Mouse (Mus musculus) heart, postnatal 25 days (tissue): ENCODE results near the gene Gm4450. TPM values are rescaled to one million over a fixed set of nuclear protein-coding genes. Genes with fewer than 3 reads are reported as not detected.
"Not testable (repeated sequence)": the region's sequence is repeated elsewhere in the genome, so short reads cannot be mapped to it uniquely, and the experiment has no call there.

Experiments used
- DNase-seq: peaks from one replicate; pipeline ENCODE4 v3.0.0; 2022; ENCODE audit warnings: low spot score
- intact Hi-C: fragments of 180-260 bp; cut with DNase I; formaldehyde crosslinking; loops from one replicate; pipeline ENCODE4 v1.15.1; 2025
- total RNA-seq, 2 experiments: library from RNA; stranded (reverse); gene quantifications; 2 replicates each; pipeline ENCODE4 v1.2.3; 2021

The Gm4450 gene
- not detected for total RNA-seq

- DNase-seq, intact Hi-C loops: not testable (repeated sequence)
Measured at GRCm38 (mm10) chr3:98457026-98457425, at the start of gene Gm4450. Gene Gm4450, minus strand, starts transcription at chr3:98457126.

DNA sequence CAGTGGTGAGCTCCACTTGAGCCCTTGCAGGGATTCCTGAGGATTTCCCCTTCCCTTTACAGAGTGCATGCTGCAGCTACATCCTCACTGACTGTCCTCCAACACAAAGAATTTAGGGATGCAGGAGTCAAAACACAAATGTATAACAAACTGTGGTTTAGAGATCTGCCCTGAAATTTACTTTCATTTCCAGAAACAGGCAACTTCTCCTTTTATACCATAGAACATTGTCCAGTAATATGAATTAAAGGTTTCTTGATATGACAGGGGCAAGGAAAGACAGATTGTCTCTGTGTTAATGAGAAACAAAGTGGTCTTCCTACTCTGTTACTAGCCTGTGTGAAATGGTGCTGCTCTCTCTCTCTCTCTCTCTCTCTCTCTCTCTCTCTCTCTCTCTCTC is 40.5 kb upstream of the Gm4450 start:
- intact Hi-C loops, result not testable (repeated sequence)

GRCm38 (mm10) chr3:98496762-98497161 is 39.8 kb upstream of the Gm4450 start:
- DNase-seq, intact Hi-C loops: not testable (repeated sequence)

More for the DNA sequence above, 40.5 kb upstream of the Gm4450 start:
- not testable (repeated sequence) for DNase-seq

DNA sequence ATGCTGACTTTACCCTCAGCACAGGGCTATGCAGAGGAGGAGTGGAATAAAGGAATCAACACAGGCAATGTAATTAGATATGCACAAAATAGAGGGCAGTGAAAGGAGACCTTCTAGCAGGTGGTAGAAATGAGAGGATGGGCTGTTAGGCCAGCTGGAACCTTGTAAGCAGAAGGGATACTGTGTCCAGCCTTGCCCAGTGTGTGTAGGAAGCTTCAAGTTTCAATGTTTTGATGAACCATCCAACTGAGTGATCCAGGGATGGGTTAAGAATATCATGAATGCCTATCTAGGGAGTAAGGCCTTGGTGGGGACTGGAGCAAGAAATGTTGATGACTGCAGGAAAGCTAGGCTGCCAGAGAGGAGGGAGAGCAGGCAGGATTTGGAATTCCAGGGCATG is 38.1 kb upstream of the Gm4450 start:
- DNase-seq, intact Hi-C loops: not testable (repeated sequence)

GRCm38 (mm10) chr3:98494184-98494583 is 37.3 kb upstream of the Gm4450 start:
- DNase-seq, intact Hi-C loops: not testable (repeated sequence)

DNA sequence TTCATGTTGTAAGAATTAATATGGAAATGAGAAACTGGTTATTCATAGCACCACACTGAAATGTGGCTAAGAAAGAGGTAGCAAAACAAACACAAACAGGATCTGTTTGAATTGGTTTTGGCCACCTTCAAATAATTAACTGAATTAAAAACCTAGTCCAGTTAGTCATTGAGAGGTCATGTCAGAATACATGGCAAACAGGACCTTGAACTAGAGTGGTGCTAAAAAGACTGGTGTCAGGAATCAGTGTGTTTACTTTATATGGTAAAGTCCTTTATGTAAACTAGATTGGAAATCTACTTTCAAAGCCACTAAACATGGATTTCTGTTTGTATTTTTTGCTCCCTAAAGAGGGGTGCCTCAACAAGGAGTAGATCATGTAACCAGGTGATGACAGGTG is 14.6 kb upstream of the Gm4450 start:
- intact Hi-C loops, DNase-seq: not testable (repeated sequence)

DNA sequence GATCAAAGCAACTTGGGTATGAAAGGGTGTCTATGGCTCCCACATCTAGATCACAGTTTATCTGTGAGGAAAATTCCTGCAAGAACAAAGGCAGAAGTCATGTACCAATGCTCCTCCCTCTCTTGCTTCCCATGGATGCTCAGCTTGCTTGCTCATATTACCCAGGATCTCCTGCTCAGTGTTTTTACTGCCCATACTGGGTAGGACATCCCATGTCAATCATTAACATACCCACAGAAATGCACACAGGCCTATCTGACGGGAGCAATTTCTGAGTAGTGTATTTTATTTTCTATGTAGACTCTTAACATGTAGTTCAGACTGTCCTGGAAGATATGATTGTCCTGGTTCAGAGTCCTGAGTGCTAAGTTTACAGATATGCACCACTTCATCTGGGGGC is 14.1 kb upstream of the Gm4450 start:
- intact Hi-C loops, result not testable (repeated sequence)

DNA sequence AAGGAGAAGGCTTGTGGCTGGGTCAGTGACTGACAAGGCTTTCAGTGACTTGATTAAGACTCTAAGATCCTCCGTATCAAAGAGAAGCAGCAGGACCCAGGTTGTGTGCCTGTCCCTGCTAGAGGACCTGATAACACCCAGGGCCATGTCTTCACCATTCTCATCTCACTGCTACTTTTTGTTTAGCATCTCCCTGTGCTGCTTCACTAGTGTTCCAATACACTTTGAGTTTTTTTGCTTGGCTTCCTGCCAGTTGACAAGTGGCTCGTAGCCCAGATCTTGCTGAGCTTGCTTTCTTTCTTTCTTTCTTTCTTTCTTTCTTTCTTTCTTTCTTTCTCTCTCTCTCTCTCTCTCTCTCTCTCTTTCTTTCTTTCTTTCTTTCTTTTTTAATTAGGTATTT is 12.4 kb upstream of the Gm4450 start:
- intact Hi-C loops, DNase-seq: not testable (repeated sequence)

More for the DNA sequence above, 14.1 kb upstream of the Gm4450 start:
- DNase-seq, result not testable (repeated sequence)

DNA sequence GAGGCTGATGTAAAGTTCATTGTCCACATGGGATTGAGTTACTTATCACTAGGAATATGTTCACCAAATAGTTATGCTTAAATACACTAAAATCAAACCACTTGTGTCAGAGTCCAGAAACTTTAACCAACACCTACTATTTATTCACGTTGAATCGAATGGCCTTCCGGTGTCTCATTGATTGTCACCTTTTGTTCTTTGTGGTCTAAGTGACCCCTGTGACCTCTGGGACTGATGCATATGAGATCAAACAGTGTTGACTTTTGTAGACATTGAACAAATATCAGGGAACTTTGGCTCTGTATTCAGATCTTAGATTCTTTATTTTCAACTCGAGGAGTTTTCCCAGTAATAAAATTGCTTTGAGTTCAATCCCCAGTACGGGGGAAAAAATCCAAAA is 3.1 kb downstream of the Gm4450 start:
- not testable (repeated sequence) for DNase-seq

DNA sequence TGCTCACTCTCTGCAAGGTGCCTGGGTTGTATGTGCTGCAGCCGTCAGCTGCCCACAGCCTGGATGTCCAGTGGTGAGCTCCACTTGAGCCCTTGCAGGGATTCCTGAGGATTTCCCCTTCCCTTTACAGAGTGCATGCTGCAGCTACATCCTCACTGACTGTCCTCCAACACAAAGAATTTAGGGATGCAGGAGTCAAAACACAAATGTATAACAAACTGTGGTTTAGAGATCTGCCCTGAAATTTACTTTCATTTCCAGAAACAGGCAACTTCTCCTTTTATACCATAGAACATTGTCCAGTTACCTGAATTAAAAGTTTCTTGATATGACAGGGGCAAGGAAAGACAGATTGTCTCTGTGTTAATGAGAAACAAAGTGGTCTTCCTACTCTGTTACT is 13.0 kb downstream of the Gm4450 start:
- not testable (repeated sequence) for DNase-seq
- intact Hi-C loops, result loop anchor here (2.0 kb wide), 1 partner anchor 81 kb away; no protein-coding TSS in a partner anchor

More for the DNA sequence above, 3.1 kb downstream of the Gm4450 start:
- intact Hi-C loops, result not testable (repeated sequence)

GRCm38 (mm10) chr3:98443149-98443779 is 13.7 kb downstream of the Gm4450 start:
- not testable (repeated sequence) for DNase-seq
- intact Hi-C loops, result loop anchor here (2.0 kb wide), 1 partner anchor 80 kb away; no protein-coding TSS in a partner anchor

DNA sequence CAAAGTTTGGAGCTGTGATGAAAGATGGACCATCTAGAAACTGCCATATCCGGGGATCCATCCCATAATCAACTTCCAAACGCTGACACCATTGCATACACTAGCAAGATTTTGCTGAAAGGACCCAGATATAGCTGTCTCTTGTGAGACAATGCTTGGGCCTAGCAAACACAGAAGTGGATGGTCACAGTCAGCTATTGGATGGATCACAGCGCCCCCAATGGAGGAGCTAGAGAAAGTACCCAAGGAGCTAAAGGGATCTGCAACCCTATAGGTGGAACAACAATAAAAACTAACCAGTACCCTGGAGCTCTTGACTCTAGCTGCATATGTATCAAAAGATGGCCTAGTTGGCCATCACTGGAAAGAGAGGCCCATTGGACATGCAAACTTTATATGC is 14.7 kb downstream of the Gm4450 start:
- intact Hi-C loops, result loop anchor here (2.0 kb wide), 1 partner anchor 79 kb away; no protein-coding TSS in a partner anchor

GRCm38 (mm10) chr3:98435030-98435429 is 21.9 kb downstream of the Gm4450 start:
- DNase-seq, result no peak
- intact Hi-C loops, result no loop called here

More for the DNA sequence above, 14.7 kb downstream of the Gm4450 start:
- not testable (repeated sequence) for DNase-seq

- intact Hi-C loops, result no loop called here
- DNase-seq, result no peak
Measured at GRCm38 (mm10) chr3:98434088-98434816, 22.7 kb downstream of the Gm4450 start.

DNA sequence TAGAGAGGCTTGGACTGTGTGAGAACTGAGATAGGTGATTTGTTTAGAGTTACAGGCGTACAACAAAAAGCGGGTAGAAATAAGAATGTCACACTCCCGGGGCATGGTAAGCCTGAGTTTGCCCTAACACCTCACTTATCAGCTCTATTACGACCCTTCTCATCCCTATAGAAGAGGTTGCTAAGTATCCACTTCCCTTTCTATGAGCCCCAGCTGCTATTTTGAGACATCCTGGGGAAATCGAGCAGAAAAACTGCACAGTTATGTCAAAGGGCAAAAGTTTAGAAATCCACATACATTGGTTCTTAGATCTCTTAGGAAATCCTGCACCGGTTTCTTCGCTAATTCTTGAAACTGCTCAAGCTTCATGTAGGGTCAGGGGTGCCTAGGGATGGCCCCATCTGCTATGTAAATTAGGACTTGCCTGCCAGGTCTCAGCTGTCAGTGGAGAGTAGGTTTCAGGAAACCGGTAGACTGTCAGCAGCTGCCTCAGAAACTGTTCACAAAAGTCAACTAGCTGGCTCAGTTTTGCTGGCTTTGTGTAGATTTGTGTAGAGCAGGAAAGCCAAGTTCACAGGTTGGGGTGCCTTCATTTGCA is 27.9 kb downstream of the Gm4450 start:
- intact Hi-C loops, result no loop called here
- no peak for DNase-seq

DNA sequence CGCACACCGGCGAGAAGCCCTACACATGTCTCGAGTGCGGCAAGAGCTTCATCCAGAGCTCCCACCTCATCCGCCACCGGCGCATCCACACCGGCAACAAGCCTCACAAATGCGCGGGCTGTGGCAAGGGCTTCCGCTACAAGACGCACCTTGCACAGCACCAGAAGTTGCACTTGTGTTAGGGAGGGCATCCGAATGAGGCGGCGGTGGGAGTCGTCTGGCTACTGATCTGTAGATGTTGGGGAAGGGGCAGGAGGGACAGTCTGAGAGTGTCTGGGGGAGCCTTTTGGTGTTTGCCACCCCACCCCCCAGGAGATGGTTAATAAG is 28.5 kb downstream of the Gm4450 start:
- intact Hi-C loops, result no loop called here
- DNase-seq, result no peak

DNA sequence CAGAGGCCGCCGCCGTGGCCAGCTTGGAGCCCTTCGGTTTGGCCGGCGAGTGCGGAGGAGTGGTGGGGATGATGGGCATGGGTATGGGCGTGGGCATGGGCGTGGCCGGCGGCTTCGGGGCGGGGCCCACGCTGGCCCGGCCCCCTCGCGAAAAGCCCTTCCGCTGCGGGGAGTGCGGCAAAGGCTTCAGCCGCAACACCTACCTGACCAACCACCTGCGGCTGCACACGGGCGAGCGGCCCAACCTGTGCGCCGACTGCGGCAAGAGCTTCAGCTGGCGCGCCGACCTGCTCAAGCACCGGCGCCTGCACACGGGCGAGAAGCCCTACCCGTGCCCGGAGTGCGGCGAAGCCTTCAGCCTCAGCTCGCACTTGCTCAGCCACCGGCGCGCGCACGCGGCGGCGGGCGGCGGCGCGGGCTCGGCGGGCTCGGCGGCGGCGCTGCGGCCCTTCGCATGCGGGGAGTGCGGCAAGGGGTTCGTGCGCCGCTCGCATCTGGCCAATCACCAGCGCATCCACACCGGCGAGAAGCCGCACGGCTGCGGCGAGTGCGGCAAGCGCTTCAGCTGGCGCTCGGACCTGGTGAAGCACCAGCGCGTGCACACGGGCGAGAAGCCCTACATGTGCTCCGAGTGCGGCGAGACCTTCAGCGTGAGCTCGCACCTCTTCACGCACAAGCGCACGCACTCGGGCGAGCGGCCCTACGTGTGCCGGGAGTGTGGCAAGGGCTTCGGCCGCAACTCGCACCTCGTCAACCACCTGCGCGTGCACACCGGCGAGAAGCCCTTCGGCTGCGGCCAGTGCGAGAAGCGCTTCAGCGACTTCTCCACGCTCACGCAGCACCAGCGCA is 29.1 kb downstream of the Gm4450 start:
- peak; percentile 51 for DNase-seq

DNA sequence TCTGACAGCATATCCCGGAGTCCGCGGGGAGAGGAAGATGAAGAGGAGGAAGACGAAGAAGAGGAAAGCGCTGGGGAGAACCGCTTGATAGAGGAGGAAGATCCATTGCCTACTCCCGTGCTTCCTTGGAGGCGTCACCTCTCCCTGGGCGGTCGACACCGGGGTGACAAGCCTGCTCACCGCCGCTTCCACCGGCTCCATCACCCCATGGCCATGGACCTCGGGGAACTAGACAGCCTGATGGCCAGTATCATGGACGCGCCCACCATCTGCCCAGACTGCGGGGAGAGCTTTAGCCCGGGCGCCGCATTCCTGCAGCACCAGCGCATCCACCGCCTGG is 29.7 kb downstream of the Gm4450 start:
- no peak for DNase-seq
- intact Hi-C loops, result no loop called here

More for the DNA sequence above, 29.1 kb downstream of the Gm4450 start:
- intact Hi-C loops, result no loop called here

GRCm38 (mm10) chr3:98426749-98427148 is 30.2 kb downstream of the Gm4450 start:
- no peak for DNase-seq
- intact Hi-C loops, result no loop called here

DNA sequence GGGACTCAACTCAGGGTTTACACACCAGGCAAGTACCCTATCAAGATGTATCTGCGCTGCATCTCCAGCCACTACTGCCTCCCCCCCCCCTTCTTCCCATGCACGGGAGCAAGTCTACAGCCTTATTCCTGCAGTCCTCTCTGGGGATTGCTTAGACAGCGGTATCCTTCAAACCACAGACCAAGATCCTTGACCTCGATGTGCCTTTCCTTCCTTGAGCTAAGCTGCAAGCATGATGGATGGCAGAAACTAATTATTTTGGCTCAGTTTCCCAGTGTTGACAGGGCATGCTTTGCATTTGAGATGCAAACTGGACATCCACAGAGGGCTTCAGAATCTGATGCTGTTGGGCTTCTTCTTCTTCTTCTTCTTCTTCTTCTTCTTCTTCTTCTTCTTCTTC is 34.0 kb downstream of the Gm4450 start:
- intact Hi-C loops, result no loop called here
- DNase-seq, result no peak
